Mouse (Mus musculus): ENCODE measurements around the gene Olfr938. TPM values are rescaled to one million over a fixed set of nuclear protein-coding genes. Genes with fewer than 3 reads are reported as not detected.

The Olfr938 gene
- not detected in 2 replicates for polyA plus RNA-seq (2012)

DNA sequence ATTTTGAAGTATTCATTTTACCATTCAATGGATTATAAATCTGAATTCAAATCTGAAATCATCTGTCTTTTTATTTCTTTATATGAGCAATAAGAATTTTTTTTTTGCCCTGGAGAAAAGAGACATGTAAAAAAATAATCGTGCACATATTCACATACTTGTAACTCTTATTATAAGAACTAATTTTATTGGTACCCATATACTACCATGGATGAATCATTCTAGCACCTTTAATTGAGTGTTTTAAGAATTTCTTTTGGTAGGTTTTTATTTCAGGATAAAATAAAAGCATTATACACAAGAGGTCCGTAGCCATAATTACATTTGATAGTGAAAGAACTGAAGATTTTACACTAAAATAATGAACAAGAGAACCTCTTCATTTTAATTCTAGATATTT, at the start of gene Olfr938:
Gene Olfr938, minus strand, starts transcription at position 101 of the 400 bp plus-strand sequence.
- TF ChIP-seq GATA1 (IDR thresholded peaks at IDR 0.05; ENCODE audit: low read length), result no peak

DNA sequence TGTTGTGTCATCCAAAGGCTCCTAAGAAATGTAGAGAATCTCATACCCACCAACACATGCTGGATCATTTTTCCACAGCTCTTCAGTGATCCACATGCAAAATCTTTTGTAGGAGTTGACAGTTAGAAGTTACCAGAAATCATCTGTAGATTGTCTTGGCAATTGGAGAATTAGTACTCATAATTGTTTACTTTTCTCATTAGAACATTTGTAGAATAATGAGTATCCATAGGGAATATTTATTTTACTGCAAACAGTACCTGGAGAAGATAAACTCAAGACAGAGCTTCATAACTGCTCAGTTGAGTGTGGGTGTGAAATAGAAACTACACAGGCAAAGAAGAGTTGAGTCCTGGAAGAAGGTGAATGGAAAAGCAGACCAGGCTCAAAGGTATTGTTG, 49.1 kb upstream of the Olfr938 start, which contains the start of gene Olfr27:
Gene Olfr27, plus strand, starts transcription at position 301 of the 400 bp plus-strand sequence.
- TF ChIP-seq GATA1 (IDR thresholded peaks at IDR 0.05; ENCODE audit: low read length), result no peak

DNA sequence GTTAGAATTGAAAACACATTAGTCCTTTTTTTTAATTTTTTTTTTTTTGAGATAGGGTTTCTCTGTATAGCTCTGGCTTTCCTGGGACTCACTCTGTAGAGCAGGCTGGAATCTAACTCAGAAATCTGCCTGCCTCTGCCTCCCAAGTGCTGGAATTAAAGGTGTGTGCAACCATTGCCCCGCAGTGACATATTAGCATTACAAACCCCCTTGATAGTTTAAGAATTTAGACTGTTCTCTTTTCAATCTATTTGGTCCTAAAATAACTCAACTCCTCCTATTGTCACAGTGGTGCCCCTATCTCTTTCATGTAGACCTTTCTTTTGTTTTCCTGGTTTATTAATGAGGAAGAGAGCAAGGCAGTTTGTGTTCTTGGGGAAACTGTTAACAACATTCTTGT, 48.6 kb upstream of the Olfr938 start:
- TF ChIP-seq GATA1 (IDR thresholded peaks at IDR 0.05; ENCODE audit: low read length), result no peak

DNA sequence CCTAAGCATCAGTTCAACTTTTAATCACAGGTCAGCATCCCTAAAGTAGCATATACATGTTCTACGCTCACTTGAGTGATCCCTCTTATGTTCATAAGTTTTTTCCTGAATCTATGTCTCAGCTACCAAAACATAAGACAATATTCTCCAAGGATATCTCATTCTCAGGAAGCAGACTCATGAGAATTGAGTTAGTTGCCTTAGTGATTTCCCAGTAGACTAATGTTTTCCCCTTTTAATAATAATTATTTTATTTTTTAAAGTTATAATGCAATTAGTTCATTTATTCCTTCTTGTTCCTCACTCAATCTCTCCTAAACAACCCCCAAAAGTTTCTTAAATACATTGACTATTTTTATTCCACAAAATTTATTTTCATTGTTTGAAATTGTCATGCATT, 13.8 kb downstream of the Olfr938 start, which contains the start of gene Olfr937:
Gene Olfr937, minus strand, starts transcription at position 101 of the 400 bp plus-strand sequence.
- no peak for TF ChIP-seq GATA1 (IDR thresholded peaks at IDR 0.05; ENCODE audit: low read length)

Other genes starting within 250 kb of the Olfr938 start
- not detected in 2 replicates for gene Olfr924, start 234.4 kb downstream of the Olfr938 start, polyA plus RNA-seq (2012)
- not detected in 2 replicates for gene Olfr26, start 223.8 kb downstream of the Olfr938 start, polyA plus RNA-seq (2012)
- not detected in 2 replicates for gene Olfr926, start 201.8 kb downstream of the Olfr938 start, polyA plus RNA-seq (2012)
- not detected in 2 replicates for gene Olfr930, start 149.1 kb downstream of the Olfr938 start, polyA plus RNA-seq (2012)
- gene Olfr933, start 106.6 kb downstream of the Olfr938 start, polyA plus RNA-seq (2012), result not detected in 2 replicates
- not detected in 2 replicates for gene Olfr934, start 90.6 kb downstream of the Olfr938 start, polyA plus RNA-seq (2012)
- gene Olfr935, start 79.2 kb downstream of the Olfr938 start, polyA plus RNA-seq (2012), result not detected in 2 replicates
- gene Olfr146, start 55.5 kb downstream of the Olfr938 start, polyA plus RNA-seq (2012), result not detected in 2 replicates
- not detected in 2 replicates for gene Olfr937, start 13.9 kb downstream of the Olfr938 start, polyA plus RNA-seq (2012)
- not detected in 2 replicates for gene Olfr27, start 49.2 kb upstream of the Olfr938 start, polyA plus RNA-seq (2012)
- not detected in 2 replicates for gene Olfr943, start 87.4 kb upstream of the Olfr938 start, polyA plus RNA-seq (2012)
- gene Olfr944, start 123.0 kb upstream of the Olfr938 start, polyA plus RNA-seq (2012), result not detected in 2 replicates
- not detected in 2 replicates for gene Olfr1537, start 171.1 kb upstream of the Olfr938 start, polyA plus RNA-seq (2012)
- not detected in 2 replicates for gene Olfr945, start 197.9 kb upstream of the Olfr938 start, polyA plus RNA-seq (2012)
- not detected in 2 replicates for gene Olfr948, start 247.2 kb upstream of the Olfr938 start, polyA plus RNA-seq (2012)